Mouse (Mus musculus) naive thymus-derived CD4-positive, alpha-beta T cell, adult 5 months (primary cell): ENCODE data around the gene Gm21764. TPM values are rescaled to one million over a fixed set of nuclear protein-coding genes. Genes with fewer than 3 reads are reported as not detected.

Source experiments
- polyA plus RNA-seq: library from polyadenylated mRNA; unstranded; fragments of 100-300 nt; shearing (Covaris generic); gene quantifications from one replicate; pipeline ENCODE4 v1.2.1, GENCODE M21; 2017

Gene Gm21764
- not detected for polyA plus RNA-seq

GRCm38 (mm10) chrY:18061712-18062111, at the start of gene Gm21764:
TSS of gene Gm21764 (minus strand) at chrY:18061812.

GRCm38 (mm10) chrY:18088816-18089215, 27.2 kb upstream of the Gm21764 start, which contains the start of gene Ssty1:
TSS of gene Ssty1 (plus strand) at chrY:18089116.

Other genes starting within 250 kb of the Gm21764 start
- not detected for gene Gm21904, start 215.5 kb downstream of the Gm21764 start, polyA plus RNA-seq
- not detected for gene Gm20772, start 187.1 kb downstream of the Gm21764 start, polyA plus RNA-seq
- not detected for gene Gm20831, start 187.1 kb downstream of the Gm21764 start, polyA plus RNA-seq
- gene Srsy, start 124.5 kb downstream of the Gm21764 start, polyA plus RNA-seq: not detected
- not detected for gene Ssty1, start 27.3 kb upstream of the Gm21764 start, polyA plus RNA-seq